Comparison of ENCODE assay signal across 29 mouse cellular contexts in genomic region chr14:101054786-101055185, GRCm38 (mm10).
A peak's percentile ranks its signal among the peaks of the same experiment; 100 is the strongest.
DNase-seq lines count a peak whose midpoint lies in the region; ATAC-seq and TF ChIP-seq lines count a peak whose summit lies in the region.
"Had no signal": no experiment of that assay in that cellular context is flagged by ENCODE, and none has a peak within 500 bp of the region (broad histone marks: within the 10 kb centered on the region; RNA-seq: fewer than 3 reads in every experiment).

No protein-coding gene starts in this region.

- ATAC-seq in kidney, embryonic 16.5 days (ENCODE audit: low FRiP score, low TSS enrichment): no peak
- ATAC-seq: intestine, embryonic 16.5 days had no signal

- TF ChIP-seq POLR2A in kidney, adult 2 months (IDR thresholded peaks at IDR 0.05; ENCODE audit: low read depth, low read length): no peak

- DNase-seq in kidney, adult 2 months: peak; percentile 57
- DNase-seq in kidney, postnatal 14 days: peak; percentile 8
- DNase-seq in kidney, adult 11 months: no peak
- DNase-seq in Muller cell, postnatal 12 days (ENCODE audit: inconsistent ontology term): peak; percentile 61
- DNase-seq in brain, adult 2 months (ENCODE audit: low read depth, low spot score): peak; percentile 5
- DNase-seq in left cerebral cortex, adult 11 months (ENCODE audit: low spot score): no peak
- DNase-seq: adrenal gland, adult 8-10 months; B cell, adult 2 months; cerebellum, adult 11-12 months; cerebellum, adult 9-11 months; embryo, embryonic 11 days; heart, adult 2 months; heart, postnatal 4 days; lung, postnatal 36 days; right cerebral cortex, adult 18-20 months; thymus, adult 18-20 months; thymus, postnatal 25 days had no signal

- H3K27me3 ChIP-seq in kidney, adult 2 months (replicated peaks; ENCODE audit: control insufficient read depth, insufficient read depth, low read length): no peaks in the 10 kb centered on the region
- H3K27me3 ChIP-seq in kidney, embryonic 16.5 days (ENCODE audit: insufficient read depth, low read length): no peaks in the 10 kb centered on the region
- H3K27me3 ChIP-seq: embryonic facial prominence, embryonic 12.5 days; heart, embryonic 12.5 days; hindbrain, embryonic 13.5 days; limb, embryonic 12.5 days; midbrain, embryonic 12.5 days; neural tube, embryonic 12.5 days had no signal

- TF ChIP-seq CTCF in kidney, adult 2 months (conservative IDR thresholded peaks at IDR 0.05; ENCODE audit: insufficient read depth, insufficient read length, low read depth, low read length): no peak

- H3K4me3 ChIP-seq in kidney, adult 2 months (ENCODE audit: insufficient read depth, low read depth, low read length): no peak overlapping the region
- H3K4me3 ChIP-seq in kidney, embryonic 16.5 days (ENCODE audit: low read length): no peak overlapping the region
- H3K4me3 ChIP-seq: embryonic facial prominence, embryonic 12.5 days; heart, adult 2 months; heart, embryonic 12.5 days; hindbrain, embryonic 13.5 days; left cerebral cortex, adult 2 months; limb, embryonic 12.5 days; midbrain, embryonic 12.5 days; myocyte; neural tube, embryonic 12.5 days had no signal

- no peak overlapping the region for H3K27ac ChIP-seq in kidney, adult 2 months (ENCODE audit: insufficient read depth, low read depth, low read length)
- no peak overlapping the region for H3K27ac ChIP-seq in kidney, embryonic 16.5 days (ENCODE audit: low read length)
- H3K27ac ChIP-seq: embryonic facial prominence, embryonic 12.5 days; heart, adult 2 months; hindbrain, embryonic 13.5 days; left cerebral cortex, adult 2 months; midbrain, embryonic 12.5 days; neural tube, embryonic 12.5 days; stomach, postnatal 0 days had no signal

- no peak overlapping the region for H3K4me2 ChIP-seq in kidney, embryonic 16.5 days (replicated peaks; ENCODE audit: low read depth, low read length)
- H3K4me2 ChIP-seq: embryonic facial prominence, embryonic 12.5 days; heart, embryonic 12.5 days; hindbrain, embryonic 13.5 days; liver, embryonic 11.5 days; midbrain, embryonic 12.5 days; neural tube, embryonic 12.5 days had no signal

- H3K9ac ChIP-seq in kidney, embryonic 16.5 days (replicated peaks; ENCODE audit: low read length): no peak overlapping the region
- H3K9ac ChIP-seq: embryonic facial prominence, embryonic 12.5 days; heart, embryonic 12.5 days; hindbrain, embryonic 13.5 days; limb, embryonic 12.5 days; midbrain, embryonic 12.5 days; neural tube, embryonic 12.5 days had no signal

- 40% methylated on average over 4 of the region's 4 CpGs for WGBS in kidney, adult 2 months
- WGBS in kidney, embryonic 16.5 days: 68% methylated on average over 4 of the region's 4 CpGs

- no peaks in the 10 kb centered on the region for H3K4me1 ChIP-seq in kidney, adult 2 months (ENCODE audit: control insufficient read depth, insufficient read depth, low read length)
- H3K4me1 ChIP-seq in kidney, embryonic 16.5 days (ENCODE audit: insufficient read depth, low read length): no peaks in the 10 kb centered on the region
- H3K4me1 ChIP-seq: embryonic facial prominence, embryonic 12.5 days; hindbrain, embryonic 13.5 days; midbrain, embryonic 12.5 days; neural tube, embryonic 12.5 days had no signal

- H3K9me3 ChIP-seq in kidney, embryonic 16.5 days (ENCODE audit: low read length): no peaks in the 10 kb centered on the region
- H3K9me3 ChIP-seq: embryonic facial prominence, embryonic 12.5 days; heart, embryonic 12.5 days; hindbrain, embryonic 13.5 days; limb, embryonic 12.5 days; midbrain, embryonic 12.5 days; neural tube, embryonic 12.5 days had no signal

- no peaks in the 10 kb centered on the region for H3K36me3 ChIP-seq in kidney, adult 2 months (ENCODE audit: control insufficient read depth, insufficient read depth, low read length)
- H3K36me3 ChIP-seq in kidney, embryonic 16.5 days (ENCODE audit: insufficient read depth, low read length): no peaks in the 10 kb centered on the region
- H3K36me3 ChIP-seq: embryonic facial prominence, embryonic 12.5 days; heart, embryonic 12.5 days; hindbrain, embryonic 13.5 days; limb, embryonic 12.5 days; midbrain, embryonic 12.5 days; neural tube, embryonic 12.5 days had no signal

Comparison
In these comparisons a context has a peak if more than half of its experiments do, and no peak if none do; other contexts are left out.
1. DNase-seq: peak in kidney, adult 2 months (single experiment), kidney, postnatal 14 days (single experiment), Muller cell, postnatal 12 days (single experiment) and brain, adult 2 months (single experiment); none in kidney, adult 11 months (single experiment) and left cerebral cortex, adult 11 months (single experiment).